Mouse (Mus musculus) monocyte, adult 2 months (primary cell): ENCODE data around the gene Vmn2r83.
"Not testable (repeated sequence)": the region's sequence is repeated elsewhere in the genome, so short reads cannot be mapped to it uniquely, and the experiment has no call there.

ENCODE experiments used
- DNase-seq, 2 experiments: peaks; one replicate each; pipeline ENCODE4 v3.0.0; 2022; ENCODE audit warnings: low spot score in 2 of 2, low read depth in 1 of 2

Gene Vmn2r83

GRCm38 (mm10) chr10:79468431-79468830, at the start of gene Vmn2r83:
Vmn2r83 (plus strand) TSS chr10:79468731.
- DNase-seq: no peak

DNA sequence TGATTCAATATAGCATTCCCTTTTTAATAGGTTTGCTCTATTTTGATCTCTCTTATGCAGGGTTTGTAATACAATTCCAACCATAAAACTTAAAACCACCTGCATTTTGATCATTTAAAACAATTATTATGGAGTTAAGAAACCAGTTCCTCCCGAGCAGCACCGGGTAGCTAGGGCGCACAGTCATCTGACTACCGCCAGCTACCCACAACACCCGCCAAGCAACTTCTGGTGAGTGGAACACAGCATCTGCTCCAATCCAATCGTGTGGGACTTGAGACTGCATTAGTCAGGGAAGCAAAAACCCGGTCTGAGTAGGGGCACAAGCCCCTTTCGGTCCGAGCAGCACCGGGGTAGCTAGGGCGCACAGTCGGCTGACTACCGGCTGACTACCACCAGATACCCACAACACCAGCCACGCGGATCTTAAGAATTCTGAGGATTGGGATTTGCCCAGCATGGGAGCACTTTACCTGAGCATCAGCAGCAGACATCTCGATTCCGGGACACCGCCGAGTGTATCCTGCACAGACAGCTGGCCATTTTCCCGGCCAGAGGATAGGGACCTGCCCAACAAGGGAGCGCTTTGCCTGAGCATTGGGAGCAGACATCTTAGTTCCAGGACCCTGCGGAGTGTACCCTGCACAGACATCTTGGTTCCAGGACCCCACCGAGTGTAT, 33.2 kb upstream of the Vmn2r83 start:
- DNase-seq: not testable (repeated sequence)

DNA sequence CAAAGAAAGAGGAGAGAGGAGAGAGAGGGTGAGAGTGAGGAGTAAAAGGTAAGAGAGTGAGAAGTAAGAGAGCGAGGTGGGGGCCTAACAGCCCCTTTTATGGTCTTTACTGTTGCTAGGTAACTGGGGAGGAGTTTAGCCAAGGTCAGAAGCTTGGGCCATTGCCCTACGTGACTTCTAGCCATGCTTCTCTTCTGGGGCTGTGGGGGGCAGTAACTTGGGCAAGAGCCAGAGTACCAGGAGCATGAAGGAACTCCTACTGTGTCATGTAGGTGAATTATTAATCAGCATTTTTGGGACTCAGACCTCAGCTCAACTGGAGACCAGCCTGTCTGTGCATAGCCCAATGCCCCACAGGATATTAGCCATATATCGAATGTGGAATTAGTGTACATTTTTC, 27.4 kb downstream of the Vmn2r83 start:
- no peak for DNase-seq

GRCm38 (mm10) chr10:79496701-79497288, 28.3 kb downstream of the Vmn2r83 start:
- no peak for DNase-seq

GRCm38 (mm10) chr10:79502830-79503644, 34.5 kb downstream of the Vmn2r83 start:
- DNase-seq: no peak

DNA sequence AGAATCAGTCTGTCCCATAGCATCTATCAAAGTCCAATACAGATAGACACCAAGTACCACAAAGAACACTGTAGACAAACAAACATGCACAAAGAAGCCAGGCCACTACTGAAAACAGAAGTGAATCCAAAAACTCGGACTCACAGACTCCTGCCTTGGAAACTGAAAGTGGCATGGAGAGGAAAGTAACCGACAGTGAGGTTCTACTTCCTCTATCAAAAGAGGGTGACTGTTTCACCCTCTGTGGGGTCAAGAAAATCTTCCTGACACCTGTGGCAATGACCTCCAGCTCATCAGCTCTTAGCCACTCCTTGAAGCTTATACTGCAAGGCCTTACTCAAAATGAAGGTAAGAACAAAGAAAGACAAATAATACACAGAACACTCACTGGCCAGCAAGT, 38.2 kb downstream of the Vmn2r83 start:
- DNase-seq: peak in 1 of 2 experiments; percentile 12

DNA sequence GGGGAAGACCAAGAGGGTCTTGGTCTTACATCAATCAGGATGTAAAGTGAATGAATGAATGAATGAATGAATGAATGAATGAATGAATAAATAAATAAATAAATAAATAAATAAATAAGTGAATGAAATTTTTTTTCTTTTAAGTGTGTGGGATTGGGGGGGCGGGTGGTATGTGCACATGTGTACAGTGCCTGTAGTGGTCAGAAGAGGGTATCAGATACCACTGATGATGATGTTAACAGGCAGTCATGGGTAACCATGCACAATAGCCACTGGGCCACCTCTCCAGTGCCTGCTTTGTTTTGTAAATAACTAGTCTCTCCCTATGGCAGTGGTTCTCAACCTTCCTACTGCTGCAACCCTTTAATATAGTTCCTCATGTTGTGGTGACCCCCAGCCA, 55.9 kb downstream of the Vmn2r83 start:
- DNase-seq: no peak

GRCm38 (mm10) chr10:79525456-79526325, 57.2 kb downstream of the Vmn2r83 start:
- no peak for DNase-seq

- DNase-seq: no peak
Measured at GRCm38 (mm10) chr10:79526661-79527452, 58.3 kb downstream of the Vmn2r83 start.

GRCm38 (mm10) chr10:79527453-79527845, 58.9 kb downstream of the Vmn2r83 start:
- DNase-seq: no peak

GRCm38 (mm10) chr10:79528081-79528480, 59.5 kb downstream of the Vmn2r83 start:
- no peak for DNase-seq

DNA sequence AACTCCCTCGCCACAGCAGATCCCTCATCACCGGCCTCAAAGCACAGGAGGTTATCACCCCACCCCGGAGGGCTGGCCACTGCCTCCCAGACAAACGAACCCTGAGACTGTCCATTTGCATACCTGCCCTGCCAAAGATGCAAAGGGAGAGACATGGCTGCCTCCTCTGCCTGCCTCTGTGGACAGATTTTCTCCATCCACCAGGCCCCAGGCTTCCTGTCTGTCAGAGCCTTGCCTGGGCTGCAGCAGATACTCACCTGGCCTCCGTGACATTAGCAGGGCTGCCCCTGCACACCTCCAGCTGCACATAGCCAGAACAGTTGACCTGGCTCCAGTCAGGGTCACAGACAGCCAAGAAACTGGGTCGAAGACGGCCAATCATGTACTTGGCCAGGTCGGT, 61.7 kb downstream of the Vmn2r83 start:
- DNase-seq: no peak

DNA sequence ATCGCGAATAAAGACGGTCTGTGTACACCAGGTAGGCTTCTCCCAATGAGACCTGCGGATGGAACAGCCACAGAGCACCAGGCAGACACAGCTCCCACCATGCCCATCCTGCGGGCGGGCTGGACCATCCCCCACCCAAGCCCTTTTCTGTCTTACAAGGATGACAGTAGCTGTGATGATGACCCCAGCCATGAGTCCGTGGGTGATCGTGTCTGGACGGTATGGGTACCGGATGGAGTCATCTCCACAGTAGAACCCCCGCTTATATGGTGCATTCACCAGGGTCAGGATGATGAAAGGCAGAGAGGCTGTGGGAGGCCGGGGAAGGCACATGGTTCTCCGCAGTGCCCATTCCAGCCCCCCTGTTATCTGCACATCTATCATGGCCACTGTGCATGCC, 62.2 kb downstream of the Vmn2r83 start:
- no peak for DNase-seq

GRCm38 (mm10) chr10:79531593-79531992, 63.1 kb downstream of the Vmn2r83 start:
- DNase-seq: no peak

- DNase-seq: peak in 1 of 2 experiments; percentile 0
Measured at GRCm38 (mm10) chr10:79532678-79533077, 64.1 kb downstream of the Vmn2r83 start.

GRCm38 (mm10) chr10:79533126-79533911, 64.8 kb downstream of the Vmn2r83 start, which contains the start of gene Plpp2:
Plpp2 (minus strand) TSS chr10:79533796.
- peak; percentile 28 to 32 for DNase-seq

GRCm38 (mm10) chr10:79534426-79534825, 65.9 kb downstream of the Vmn2r83 start:
- DNase-seq: no peak

DNA sequence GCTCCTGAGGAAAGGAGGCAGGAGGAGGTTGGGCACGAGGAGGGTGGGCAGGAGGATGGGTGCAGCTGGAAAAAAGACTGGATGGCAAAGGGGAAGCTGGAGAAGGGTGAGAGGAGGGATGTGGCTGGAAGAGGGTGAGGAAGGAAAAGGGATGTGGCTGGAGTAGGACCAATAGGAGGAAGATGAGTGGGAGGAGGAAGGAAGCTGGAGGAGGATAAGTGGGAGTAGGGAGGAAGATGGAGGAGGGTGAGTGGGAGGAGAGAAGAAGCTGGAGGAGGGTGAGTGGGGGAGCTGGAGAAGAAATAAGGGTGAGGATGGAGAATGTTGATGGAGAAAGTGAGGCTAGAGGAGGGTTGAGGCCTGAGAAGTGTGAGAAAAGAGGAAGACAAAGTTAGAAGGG, 66.9 kb downstream of the Vmn2r83 start:
- DNase-seq: no peak

DNA sequence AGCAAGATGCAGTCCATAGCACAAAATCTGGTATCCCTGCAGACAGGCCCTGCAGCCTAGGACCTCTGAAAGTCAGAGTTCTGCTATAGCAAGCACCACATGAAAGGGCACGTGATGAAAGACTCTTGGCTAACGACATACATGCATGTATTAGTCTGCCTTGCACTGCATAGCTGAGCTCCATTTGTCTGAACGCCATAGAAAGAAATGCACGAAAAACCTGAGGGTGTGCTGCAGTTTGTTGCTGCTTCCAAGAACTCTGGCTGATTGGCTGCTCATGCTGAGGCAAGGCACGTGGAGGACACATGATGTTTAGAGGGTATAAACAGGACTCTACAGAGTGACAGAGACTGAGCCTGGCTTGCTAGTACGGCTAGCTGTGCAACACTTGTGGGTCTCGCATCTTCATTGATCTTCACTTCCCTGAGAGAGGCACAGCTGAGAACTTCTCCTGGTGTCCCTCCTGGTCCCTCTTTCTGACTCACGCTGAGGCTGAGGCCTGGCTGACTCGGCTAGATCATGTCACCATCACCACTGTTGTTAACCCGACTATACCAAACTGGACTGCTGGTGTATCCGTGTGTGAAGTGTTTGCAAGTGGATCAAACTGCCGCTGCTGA, 68.0 kb downstream of the Vmn2r83 start:
- no peak for DNase-seq
